Mouse (Mus musculus): Measurements from ENCODE around the gene Zfp68.
"Not testable (repeated sequence)": the region's sequence is repeated elsewhere in the genome, so short reads cannot be mapped to it uniquely, and the experiment has no call there.

Gene Zfp68

DNA sequence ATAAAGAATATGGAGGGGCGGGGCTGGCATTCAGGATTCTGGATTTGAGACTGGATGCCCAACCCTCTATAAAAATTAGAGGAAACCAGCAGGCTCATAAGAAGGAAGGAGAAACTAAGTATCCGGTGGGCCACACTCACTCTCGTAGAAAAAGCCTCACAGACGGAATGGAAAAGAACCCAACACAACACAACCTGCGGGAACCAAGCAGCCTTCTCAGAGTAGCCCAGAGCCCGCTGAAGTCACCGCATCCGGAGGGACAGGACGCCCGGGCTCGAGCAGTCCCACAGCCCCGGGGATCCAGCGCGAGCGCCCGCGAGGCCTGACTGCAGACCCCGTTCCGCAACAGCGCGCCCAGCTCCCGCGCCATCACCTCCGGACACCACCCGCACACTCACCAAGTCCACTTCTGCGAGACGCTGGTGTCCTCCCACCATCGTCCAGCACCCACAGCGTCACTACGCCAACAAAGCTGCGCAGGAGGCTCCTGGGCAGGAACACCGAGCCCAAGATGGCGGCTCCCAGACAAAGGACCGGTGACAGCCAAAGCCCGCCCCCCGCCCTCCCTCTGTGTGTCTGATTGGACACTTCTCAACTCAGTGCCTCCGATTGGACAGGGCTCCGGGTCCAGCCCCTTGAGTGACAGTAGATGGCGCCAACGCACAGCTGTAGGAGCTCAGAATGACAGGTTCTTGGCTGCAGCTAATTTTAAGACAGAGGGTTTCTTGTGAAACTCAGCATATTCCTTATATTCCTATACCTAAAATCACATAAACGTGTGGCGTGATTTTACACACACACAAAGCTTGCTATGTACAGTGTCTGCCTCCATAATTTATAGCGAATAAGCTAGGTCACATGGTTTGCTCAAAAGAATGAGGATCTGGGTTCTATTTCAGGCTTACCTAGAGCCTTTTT, at the start of gene Zfp68:
Gene Zfp68, minus strand, starts transcription at position 551 of the 918 bp plus-strand sequence.
- peak; percentile 98 for DNase-seq (ENCODE audit: low read depth, low spot score)

DNA sequence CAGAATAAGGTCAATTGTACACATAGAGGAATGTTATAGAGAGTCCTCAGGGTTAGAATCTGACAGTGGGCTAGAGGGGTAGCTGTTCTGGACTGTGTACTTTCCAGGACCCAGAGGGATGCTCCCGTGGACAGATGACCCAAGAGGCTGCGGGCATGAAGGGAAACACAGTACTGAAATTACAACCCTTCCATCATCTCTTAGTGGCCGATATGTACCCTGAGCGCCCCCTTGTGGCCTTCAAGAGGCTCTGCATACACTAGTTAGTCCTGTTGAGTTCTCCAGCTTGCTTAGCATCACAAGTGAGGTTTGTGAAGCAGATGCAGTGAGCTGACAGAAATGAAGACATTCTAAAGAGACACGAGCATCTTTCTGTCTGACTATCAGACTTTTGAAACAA, 39.4 kb upstream of the Zfp68 start:
- peak; percentile 89 for DNase-seq (ENCODE audit: low read depth, low spot score)

GRCm38 (mm10) chr5:138657854-138658253, 38.3 kb upstream of the Zfp68 start:
- peak; percentile 85 for DNase-seq (ENCODE audit: low read depth, low spot score)

DNA sequence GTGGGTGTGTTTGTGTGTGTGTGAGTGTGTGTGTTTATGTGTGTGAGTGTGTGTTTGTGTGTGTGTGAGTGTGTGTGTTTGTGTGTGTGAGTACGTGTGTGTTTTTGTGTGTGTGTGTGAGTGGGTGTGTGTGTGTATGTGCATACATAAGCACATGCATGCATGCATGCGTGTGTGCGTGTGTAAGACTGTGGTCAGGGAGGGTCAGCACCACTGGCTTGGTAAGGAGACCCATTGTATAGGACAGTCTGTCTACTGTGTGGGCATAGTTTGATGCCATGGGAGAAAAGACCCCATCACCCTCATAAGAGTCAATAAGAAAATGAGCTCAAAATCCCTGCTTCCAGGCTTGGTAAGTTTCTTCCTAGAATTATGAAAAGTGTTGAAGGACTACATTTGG, 37.8 kb upstream of the Zfp68 start:
- DNase-seq (ENCODE audit: low read depth, low spot score), result no peak

- DNase-seq (ENCODE audit: low read depth, low spot score), result peak; percentile 71
Observed at GRCm38 (mm10) chr5:138656477-138657156, 37.1 kb upstream of the Zfp68 start.

DNA sequence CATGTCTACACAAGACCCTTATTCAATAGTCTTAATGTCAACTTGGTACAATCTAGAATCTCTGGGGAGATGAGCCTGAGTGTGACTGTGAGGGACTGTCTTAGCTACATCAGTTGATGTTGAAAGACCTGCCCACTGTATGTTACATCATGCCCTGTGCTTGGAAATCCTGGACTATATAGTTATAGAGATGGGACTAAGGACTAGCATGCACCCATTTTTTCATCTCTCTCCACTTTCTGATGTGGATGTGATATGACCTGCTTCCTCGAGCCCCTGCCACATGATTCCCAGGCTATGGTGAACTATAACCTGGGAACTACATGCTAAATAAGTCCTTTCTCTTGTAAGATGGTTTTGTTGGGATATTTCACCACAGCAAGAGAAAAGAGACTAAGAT, 33.4 kb upstream of the Zfp68 start:
- DNase-seq (ENCODE audit: low read depth, low spot score), result no peak

- no peak for DNase-seq (ENCODE audit: low read depth, low spot score)
Observed at GRCm38 (mm10) chr5:138641761-138642160, 22.2 kb upstream of the Zfp68 start.

DNA sequence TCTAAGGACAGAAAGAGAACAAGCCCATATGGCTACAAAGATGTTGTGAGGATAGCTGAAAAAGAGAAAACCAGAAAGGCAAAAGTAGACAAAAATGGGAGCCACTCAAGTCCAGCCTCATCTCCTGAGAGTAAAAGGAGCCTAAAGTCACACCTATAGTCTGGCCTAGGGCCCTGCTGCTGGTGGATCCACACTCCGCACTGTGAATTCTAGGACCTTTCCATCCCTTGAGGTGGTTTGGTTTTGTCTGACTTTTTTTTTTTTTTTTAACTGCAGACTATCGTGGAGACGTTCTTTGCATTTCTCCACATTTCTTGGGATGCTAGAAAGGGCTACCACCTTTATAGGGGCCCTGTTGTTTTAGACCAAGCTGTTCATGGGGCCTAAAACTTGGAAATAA, 21.5 kb upstream of the Zfp68 start:
- no peak for DNase-seq (ENCODE audit: low read depth, low spot score)

DNA sequence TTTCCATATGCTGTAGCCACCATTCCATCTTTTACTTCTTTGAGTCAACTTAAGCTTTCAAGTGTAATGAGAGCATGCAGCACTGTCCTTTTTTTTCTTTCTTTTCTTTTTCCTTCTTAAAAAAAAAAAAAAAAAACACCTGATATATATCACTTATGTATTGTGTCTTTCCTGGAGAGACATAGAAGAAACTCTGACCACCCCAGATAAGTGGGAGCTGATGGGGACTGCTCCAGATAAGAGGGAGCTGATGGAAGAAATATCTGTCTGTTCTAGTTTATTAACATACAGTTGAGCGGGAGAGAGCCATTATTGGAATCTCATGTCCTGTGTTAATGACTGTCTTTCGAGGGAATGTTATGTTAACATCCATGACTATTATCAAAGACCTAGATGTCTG, 16.9 kb upstream of the Zfp68 start:
- no peak for DNase-seq (ENCODE audit: low read depth, low spot score)

- no peak for DNase-seq (ENCODE audit: low read depth, low spot score)
Observed at GRCm38 (mm10) chr5:138623478-138623875, 3.9 kb upstream of the Zfp68 start.

GRCm38 (mm10) chr5:138622645-138623477, 3.3 kb upstream of the Zfp68 start, which contains the start of gene A430033K04Rik:
TSS of gene A430033K04Rik (plus strand) at chr5:138622859.
- DNase-seq (ENCODE audit: low read depth, low spot score), result peak; percentile 95

- DNase-seq (ENCODE audit: low read depth, low spot score), result no peak
Observed at GRCm38 (mm10) chr5:138620836-138621235, 1.3 kb upstream of the Zfp68 start.

DNA sequence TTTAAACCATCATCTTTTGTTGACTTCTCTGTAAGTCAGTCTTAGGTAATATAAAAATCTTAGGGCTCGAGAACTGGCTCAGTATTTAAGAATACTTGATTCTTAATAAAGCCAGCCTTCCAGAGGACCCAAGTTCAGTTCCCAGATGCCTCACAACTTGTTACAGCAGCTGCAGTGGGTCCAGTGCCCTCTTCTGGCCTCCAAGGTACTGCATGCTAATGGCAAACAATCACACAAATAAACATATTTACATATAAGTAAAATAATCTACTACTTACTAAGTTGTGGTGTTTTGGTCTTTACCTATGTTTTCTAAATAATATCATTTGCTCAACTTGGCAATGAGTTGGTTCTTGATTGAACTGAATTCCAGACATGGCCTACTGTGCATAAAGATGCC, 1.2 kb downstream of the Zfp68 start:
- peak; percentile 62 for DNase-seq (ENCODE audit: low read depth, low spot score)

- DNase-seq (ENCODE audit: low read depth, low spot score), result no peak
Observed at GRCm38 (mm10) chr5:138587396-138587795, 32.2 kb downstream of the Zfp68 start.

- DNase-seq (ENCODE audit: low read depth, low spot score), result peak; percentile 67
Observed at GRCm38 (mm10) chr5:138571623-138572022, 47.9 kb downstream of the Zfp68 start.

- DNase-seq (ENCODE audit: low read depth, low spot score), result not testable (repeated sequence)
Observed at GRCm38 (mm10) chr5:138564612-138565011, 54.9 kb downstream of the Zfp68 start, which contains the start of gene 1700123K08Rik. TSS of gene 1700123K08Rik (minus strand) at chr5:138564712.

All from CD4-positive, CD25-positive, alpha-beta regulatory T cell, adult 2 months (primary cell).